Mouse (Mus musculus) kidney, adult 2 months (tissue): ENCODE measurements around the gene Morc2a. TPM values are rescaled to one million over a fixed set of nuclear protein-coding genes. Genes with fewer than 3 reads are reported as not detected.

Experiments
- DNase-seq: peaks from one replicate; pipeline ENCODE4 v3.0.0; 2021
- H3K27ac ChIP-seq: fragments of 200-500 bp; 2 replicates; pipeline ENCODE4 v1.5.1; 2012; ENCODE audit warnings: low read depth, low read length, control low read depth, inconsistent platforms; ENCODE audit not compliant: insufficient read depth
- H3K27me3 ChIP-seq: fragments of 200-500 bp; replicated peaks from 2 replicates; pipeline ENCODE4 v1.6.1; 2012; ENCODE audit warnings: mild to moderate bottlenecking, moderate library complexity, low read length, inconsistent platforms; ENCODE audit not compliant: control insufficient read depth, insufficient read depth
- H3K36me3 ChIP-seq: fragments of 200-500 bp; 2 replicates; pipeline ENCODE4 v1.6.1; 2012; ENCODE audit warnings: mild to moderate bottlenecking, moderate library complexity, low read length, inconsistent platforms; ENCODE audit not compliant: control insufficient read depth, insufficient read depth
- H3K4me1 ChIP-seq: fragments of 200-500 bp; 2 replicates; pipeline ENCODE4 v1.6.1; 2011; ENCODE audit warnings: low read length; ENCODE audit not compliant: control insufficient read depth, insufficient read depth
- H3K4me3 ChIP-seq: fragments of 200-500 bp; 2 replicates; pipeline ENCODE4 v1.5.1; 2011; ENCODE audit warnings: mild to moderate bottlenecking, low read depth, low read length, control low read depth; ENCODE audit not compliant: insufficient read depth
- CTCF ChIP-seq: fragments of 200-500 bp; conservative IDR thresholded peaks from 2 replicates; pipeline ENCODE4 v1.5.1; 2011; ENCODE audit warnings: low read depth, mild to moderate bottlenecking, control low read depth, low read length, moderate library complexity, mixed read lengths; ENCODE audit not compliant: insufficient read depth, insufficient read length
- POLR2A ChIP-seq: fragments of 200-500 bp; IDR thresholded peaks from one replicate; pipeline ENCODE4 v1.6.1; 2011; ENCODE audit warnings: low read depth, low read length, control low read depth
- WGBS: fragments of 180-500 bp; shearing (Covaris S2); methylation state at CpG from one replicate; pipeline ENCODE4 v1.1.7; 2018; 5-methylcytosine and 5-hydroxymethylcytosine counted together
- polyA plus RNA-seq: library from polyadenylated mRNA; depleted of rRNA; stranded (reverse); fragments of >200 nt; gene quantifications from 2 replicates; pipeline ENCODE4 v1.2.3, GENCODE M21; 2012

The Morc2a gene
- polyA plus RNA-seq, 1 experiment, result 9.2 TPM

GRCm38 (mm10) chr11:3684232-3684631 is 35.2 kb downstream of the Morc2a start:
- no peak for DNase-seq
- H3K4me1 ChIP-seq, result no peaks in the 10 kb centered on the region
- WGBS, result 72% methylated on average over 1 of the region's 1 CpGs
- no peak overlapping the region for H3K4me3 ChIP-seq
- no peaks in the 10 kb centered on the region for H3K27me3 ChIP-seq
- no peak for TF ChIP-seq POLR2A
- TF ChIP-seq CTCF, result no peak
- peaks cover 20% of the 10 kb centered on the region for H3K36me3 ChIP-seq
- peak overlapping the region; percentile 41; the same call in 1 of the 2 replicates for H3K27ac ChIP-seq

GRCm38 (mm10) chr11:3684723-3685430 is 35.9 kb downstream of the Morc2a start:
- DNase-seq, result peak; percentile 47

GRCm38 (mm10) chr11:3685431-3685830 is 36.4 kb downstream of the Morc2a start:
- WGBS, result 92% methylated on average over 8 of the region's 8 CpGs
- H3K36me3 ChIP-seq, result peaks cover 20% of the 10 kb centered on the region
- no peak for TF ChIP-seq POLR2A
- no peak for TF ChIP-seq CTCF
- H3K4me1 ChIP-seq, result no peaks in the 10 kb centered on the region
- no peak overlapping the region for H3K4me3 ChIP-seq
- H3K27ac ChIP-seq, result no peak overlapping the region
- DNase-seq, result no peak
- H3K27me3 ChIP-seq, result no peaks in the 10 kb centered on the region

More at GRCm38 (mm10) chr11:3684723-3685430, 35.9 kb downstream of the Morc2a start:
- TF ChIP-seq POLR2A (no peak), CTCF (no peak)
- WGBS, result 71% methylated on average over 5 of the region's 5 CpGs
- Histone ChIP-seq H3K4me3 (no peak overlapping the region), H3K4me1 (no peaks in the 10 kb centered on the region), H3K36me3 (peaks cover 22% of the 10 kb centered on the region), H3K27me3 (no peaks in the 10 kb centered on the region), H3K27ac (peak overlapping the region; percentile 41; the same call in 1 of the 2 replicates)

GRCm38 (mm10) chr11:3686318-3686717 is 37.3 kb downstream of the Morc2a start:
- no peak overlapping the region for H3K27ac ChIP-seq

GRCm38 (mm10) chr11:3686885-3687284 is 37.9 kb downstream of the Morc2a start:
- H3K4me3 ChIP-seq, result no peak overlapping the region
- 83% methylated on average over 2 of the region's 2 CpGs for WGBS
- no peaks in the 10 kb centered on the region for H3K27me3 ChIP-seq
- no peak overlapping the region for H3K27ac ChIP-seq
- DNase-seq, result peak; percentile 14
- TF ChIP-seq POLR2A, result no peak
- peaks cover 20% of the 10 kb centered on the region for H3K36me3 ChIP-seq
- no peaks in the 10 kb centered on the region for H3K4me1 ChIP-seq

More at GRCm38 (mm10) chr11:3686318-3686717, 37.3 kb downstream of the Morc2a start:
- WGBS, result 88% methylated on average over 2 of the region's 2 CpGs
- no peak for TF ChIP-seq CTCF
- no peak for TF ChIP-seq POLR2A
- Histone ChIP-seq H3K4me1 (no peaks in the 10 kb centered on the region), H3K4me3 (no peak overlapping the region), H3K36me3 (peaks cover 20% of the 10 kb centered on the region), H3K27me3 (no peaks in the 10 kb centered on the region)
- no peak for DNase-seq

GRCm38 (mm10) chr11:3691746-3692145 is 42.8 kb downstream of the Morc2a start:
- no peaks in the 10 kb centered on the region for H3K4me1 ChIP-seq
- no peak overlapping the region for H3K27ac ChIP-seq
- DNase-seq, result no peak
- no peaks in the 10 kb centered on the region for H3K27me3 ChIP-seq
- H3K4me3 ChIP-seq, result no peak overlapping the region
- TF ChIP-seq POLR2A (no peak), CTCF (no peak)
- H3K36me3 ChIP-seq, result peaks cover 7% of the 10 kb centered on the region
- WGBS, result 92% methylated on average over 2 of the region's 2 CpGs

GRCm38 (mm10) chr11:3696086-3696616 is 47.2 kb downstream of the Morc2a start:
- H3K4me3 ChIP-seq, result no peak overlapping the region
- TF ChIP-seq POLR2A, result no peak
- TF ChIP-seq CTCF, result no peak
- H3K36me3 ChIP-seq, result no peaks in the 10 kb centered on the region
- H3K27ac ChIP-seq, result no peak overlapping the region
- 54% methylated on average over 5 of the region's 5 CpGs for WGBS
- DNase-seq, result peak; percentile 52
- H3K27me3 ChIP-seq, result no peaks in the 10 kb centered on the region
- H3K4me1 ChIP-seq, result no peaks in the 10 kb centered on the region
